Mouse (Mus musculus): Measurements from ENCODE around the gene Ntm. TPM values are rescaled to one million over a fixed set of nuclear protein-coding genes. Genes with fewer than 3 reads are reported as not detected.

The Ntm gene
- polyA plus RNA-seq, 1 experiment from 2014 or later, result 48.5 TPM

DNA sequence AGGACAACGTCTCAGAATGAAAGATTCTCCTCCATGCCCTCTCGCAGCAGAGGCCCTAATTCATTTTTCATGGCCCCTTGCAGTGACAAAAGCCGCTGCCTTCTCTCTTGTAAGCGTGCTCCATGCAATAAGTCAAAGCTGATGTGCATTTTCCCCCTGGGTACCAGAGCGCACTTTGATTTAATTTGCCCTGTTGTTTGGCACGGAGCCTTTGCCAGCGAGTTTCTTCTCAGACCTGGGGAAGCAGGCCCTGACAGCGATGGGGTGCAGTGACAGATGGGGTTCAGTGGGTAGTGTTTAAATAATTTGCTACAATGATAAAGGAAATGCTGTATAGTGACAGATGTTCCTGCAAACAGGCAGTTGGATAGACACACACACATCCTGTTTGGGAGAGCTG lies 904.1 kb downstream of the Ntm start:
- H3K27ac ChIP-seq (ENCODE audit: low read depth, low read length), result no peak overlapping the region
- no peak overlapping the region for H3K4me2 ChIP-seq (replicated peaks; ENCODE audit: low read depth, low read length)
- ATAC-seq (ENCODE audit: low FRiP score, low TSS enrichment), result no peak
- H3K36me3 ChIP-seq (ENCODE audit: control insufficient read depth, insufficient read depth, low read length), result no peaks in the 10 kb centered on the region
- no peak overlapping the region for H3K9ac ChIP-seq (ENCODE audit: low read depth, low read length)
- H3K4me1 ChIP-seq (ENCODE audit: control insufficient read depth, insufficient read depth, low read length), result no peaks in the 10 kb centered on the region
- no peaks in the 10 kb centered on the region for H3K9me3 ChIP-seq (ENCODE audit: control insufficient read depth, low read length)
- 60% methylated on average over 8 of the region's 8 CpGs for WGBS
- no peak overlapping the region for H3K4me3 ChIP-seq (ENCODE audit: low read length)
- H3K27me3 ChIP-seq (ENCODE audit: control insufficient read depth, insufficient read depth, low read length), result no peaks in the 10 kb centered on the region

- Histone ChIP-seq H3K9ac (ENCODE audit: low read depth, low read length) (no peak overlapping the region), H3K36me3 (ENCODE audit: control insufficient read depth, insufficient read depth, low read length) (no peaks in the 10 kb centered on the region), H3K4me3 (ENCODE audit: low read length) (no peak overlapping the region), H3K9me3 (ENCODE audit: control insufficient read depth, low read length) (no peaks in the 10 kb centered on the region), H3K4me2 (replicated peaks; ENCODE audit: low read depth, low read length) (no peak overlapping the region), H3K4me1 (ENCODE audit: control insufficient read depth, insufficient read depth, low read length) (no peaks in the 10 kb centered on the region), H3K27me3 (ENCODE audit: control insufficient read depth, insufficient read depth, low read length) (no peaks in the 10 kb centered on the region), H3K27ac (ENCODE audit: low read depth, low read length) (no peak overlapping the region)
- 82% methylated on average over 2 of the region's 2 CpGs for WGBS
- ATAC-seq (ENCODE audit: low FRiP score, low TSS enrichment), result no peak
Measured at GRCm38 (mm10) chr9:29055637-29056036, 907.3 kb downstream of the Ntm start.

DNA sequence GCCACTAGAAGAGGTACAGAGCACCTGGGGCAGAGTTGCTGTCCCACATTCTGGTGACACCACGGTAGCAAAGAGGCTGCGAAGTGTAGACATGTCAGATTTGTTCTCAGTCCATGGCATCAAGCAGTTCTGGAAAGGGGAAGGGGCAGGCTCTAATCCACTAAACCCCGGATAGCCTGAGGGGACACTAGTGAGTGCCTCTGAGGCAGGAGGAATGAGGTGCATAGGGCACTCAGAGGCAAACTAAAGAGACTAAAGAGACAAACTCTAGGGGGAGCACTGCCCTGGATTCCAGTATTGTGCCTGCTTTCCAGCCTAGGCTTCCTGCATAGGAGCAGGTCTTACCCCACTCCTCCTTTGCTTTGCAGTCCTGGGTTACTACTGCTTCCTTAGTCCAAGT lies 926.5 kb downstream of the Ntm start:
- ATAC-seq (ENCODE audit: low FRiP score, low TSS enrichment), result no peak
- Histone ChIP-seq H3K4me3 (ENCODE audit: low read length) (no peak overlapping the region), H3K27ac (ENCODE audit: low read depth, low read length) (no peak overlapping the region), H3K36me3 (ENCODE audit: control insufficient read depth, insufficient read depth, low read length) (no peaks in the 10 kb centered on the region), H3K4me2 (replicated peaks; ENCODE audit: low read depth, low read length) (no peak overlapping the region), H3K4me1 (ENCODE audit: control insufficient read depth, insufficient read depth, low read length) (no peaks in the 10 kb centered on the region), H3K27me3 (ENCODE audit: control insufficient read depth, insufficient read depth, low read length) (no peaks in the 10 kb centered on the region), H3K9ac (ENCODE audit: low read depth, low read length) (no peak overlapping the region), H3K9me3 (ENCODE audit: control insufficient read depth, low read length) (no peaks in the 10 kb centered on the region)
- WGBS, result 57% methylated on average over 3 of the region's 3 CpGs

- ATAC-seq (ENCODE audit: low FRiP score, low TSS enrichment), result no peak
Measured at GRCm38 (mm10) chr9:29036058-29036457, 926.9 kb downstream of the Ntm start.

DNA sequence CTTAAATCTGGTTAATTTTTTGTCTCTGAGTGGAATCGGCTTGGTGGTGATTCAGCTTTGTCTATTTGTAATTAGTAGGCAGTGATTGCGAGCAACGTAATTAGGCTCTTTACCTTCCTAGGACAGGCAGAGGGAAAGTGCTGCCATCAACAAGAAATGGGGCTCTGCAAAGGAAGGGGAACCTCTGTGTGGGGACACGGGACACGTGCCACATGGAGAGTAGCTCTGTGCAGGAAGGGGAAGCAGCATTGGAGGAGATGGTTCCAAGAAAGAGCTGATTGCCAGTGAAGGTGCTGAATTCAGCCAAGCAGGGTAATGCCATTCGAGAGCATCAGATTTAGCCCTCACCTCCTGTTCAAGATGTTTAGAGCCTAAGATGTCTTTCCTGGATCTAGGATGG lies 936.5 kb downstream of the Ntm start:
- Histone ChIP-seq H3K27ac (ENCODE audit: low read depth, low read length) (no peak overlapping the region), H3K4me3 (ENCODE audit: low read length) (no peak overlapping the region), H3K9ac (ENCODE audit: low read depth, low read length) (no peak overlapping the region), H3K27me3 (ENCODE audit: control insufficient read depth, insufficient read depth, low read length) (no peaks in the 10 kb centered on the region), H3K36me3 (ENCODE audit: control insufficient read depth, insufficient read depth, low read length) (no peaks in the 10 kb centered on the region), H3K4me1 (ENCODE audit: control insufficient read depth, insufficient read depth, low read length) (no peaks in the 10 kb centered on the region), H3K4me2 (replicated peaks; ENCODE audit: low read depth, low read length) (no peak overlapping the region), H3K9me3 (ENCODE audit: control insufficient read depth, low read length) (no peaks in the 10 kb centered on the region)
- no peak for ATAC-seq (ENCODE audit: low FRiP score, low TSS enrichment)
- 84% methylated on average over 6 of the region's 6 CpGs for WGBS

More at GRCm38 (mm10) chr9:29036058-29036457, 926.9 kb downstream of the Ntm start:
- 34% methylated on average over 4 of the region's 4 CpGs for WGBS
- H3K4me1 ChIP-seq (ENCODE audit: control insufficient read depth, insufficient read depth, low read length), result no peaks in the 10 kb centered on the region
- no peak overlapping the region for H3K27ac ChIP-seq (ENCODE audit: low read depth, low read length)
- no peaks in the 10 kb centered on the region for H3K9me3 ChIP-seq (ENCODE audit: control insufficient read depth, low read length)
- H3K27me3 ChIP-seq (ENCODE audit: control insufficient read depth, insufficient read depth, low read length), result no peaks in the 10 kb centered on the region
- no peak overlapping the region for H3K4me2 ChIP-seq (replicated peaks; ENCODE audit: low read depth, low read length)
- H3K4me3 ChIP-seq (ENCODE audit: low read length), result no peak overlapping the region
- no peaks in the 10 kb centered on the region for H3K36me3 ChIP-seq (ENCODE audit: control insufficient read depth, insufficient read depth, low read length)
- no peak overlapping the region for H3K9ac ChIP-seq (ENCODE audit: low read depth, low read length)

GRCm38 (mm10) chr9:29025603-29026002 lies 937.3 kb downstream of the Ntm start:
- Histone ChIP-seq H3K4me3 (ENCODE audit: low read length) (no peak overlapping the region), H3K27ac (ENCODE audit: low read depth, low read length) (no peak overlapping the region), H3K4me2 (replicated peaks; ENCODE audit: low read depth, low read length) (no peak overlapping the region), H3K4me1 (ENCODE audit: control insufficient read depth, insufficient read depth, low read length) (no peaks in the 10 kb centered on the region), H3K9ac (ENCODE audit: low read depth, low read length) (no peak overlapping the region), H3K9me3 (ENCODE audit: control insufficient read depth, low read length) (no peaks in the 10 kb centered on the region), H3K27me3 (ENCODE audit: control insufficient read depth, insufficient read depth, low read length) (no peaks in the 10 kb centered on the region), H3K36me3 (ENCODE audit: control insufficient read depth, insufficient read depth, low read length) (no peaks in the 10 kb centered on the region)
- no peak for ATAC-seq (ENCODE audit: low FRiP score, low TSS enrichment)
- WGBS, result 75% methylated on average over 4 of the region's 4 CpGs

DNA sequence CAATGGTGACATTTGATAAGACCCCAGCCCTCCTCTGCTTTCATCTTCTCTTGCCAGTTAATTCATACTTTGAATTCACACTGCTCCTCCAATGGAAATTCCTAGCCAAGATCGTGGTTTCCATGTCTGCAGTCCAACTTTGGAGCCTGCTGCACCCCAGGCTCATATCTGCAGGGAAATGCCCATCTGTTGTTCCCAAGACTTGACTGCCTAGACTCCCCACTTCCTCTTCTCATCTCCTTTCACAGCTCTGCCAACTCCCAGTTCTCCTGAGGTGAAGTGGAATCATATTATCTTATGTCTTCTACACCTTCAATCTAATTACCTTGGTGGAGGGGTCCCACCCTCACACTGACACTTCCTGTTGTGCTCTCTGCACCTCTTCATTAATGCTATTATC lies 937.8 kb downstream of the Ntm start:
- H3K36me3 ChIP-seq (ENCODE audit: control insufficient read depth, insufficient read depth, low read length), result no peaks in the 10 kb centered on the region
- H3K4me2 ChIP-seq (replicated peaks; ENCODE audit: low read depth, low read length), result no peak overlapping the region
- no peak overlapping the region for H3K27ac ChIP-seq (ENCODE audit: low read depth, low read length)
- H3K27me3 ChIP-seq (ENCODE audit: control insufficient read depth, insufficient read depth, low read length), result no peaks in the 10 kb centered on the region
- no peak overlapping the region for H3K4me3 ChIP-seq (ENCODE audit: low read length)
- no peaks in the 10 kb centered on the region for H3K4me1 ChIP-seq (ENCODE audit: control insufficient read depth, insufficient read depth, low read length)
- WGBS, result 72% methylated on average over 1 of the region's 1 CpGs
- no peaks in the 10 kb centered on the region for H3K9me3 ChIP-seq (ENCODE audit: control insufficient read depth, low read length)
- ATAC-seq (ENCODE audit: low FRiP score, low TSS enrichment), result no peak
- no peak overlapping the region for H3K9ac ChIP-seq (ENCODE audit: low read depth, low read length)

GRCm38 (mm10) chr9:29016879-29017278 lies 946.1 kb downstream of the Ntm start:
- Histone ChIP-seq H3K9me3 (ENCODE audit: control insufficient read depth, low read length) (no peaks in the 10 kb centered on the region), H3K27ac (ENCODE audit: low read depth, low read length) (no peak overlapping the region), H3K27me3 (ENCODE audit: control insufficient read depth, insufficient read depth, low read length) (no peaks in the 10 kb centered on the region), H3K4me1 (ENCODE audit: control insufficient read depth, insufficient read depth, low read length) (no peaks in the 10 kb centered on the region), H3K36me3 (ENCODE audit: control insufficient read depth, insufficient read depth, low read length) (no peaks in the 10 kb centered on the region), H3K9ac (ENCODE audit: low read depth, low read length) (no peak overlapping the region), H3K4me3 (ENCODE audit: low read length) (no peak overlapping the region), H3K4me2 (replicated peaks; ENCODE audit: low read depth, low read length) (no peak overlapping the region)
- ATAC-seq (ENCODE audit: low FRiP score, low TSS enrichment), result no peak
- 87% methylated on average over 3 of the region's 3 CpGs for WGBS

DNA sequence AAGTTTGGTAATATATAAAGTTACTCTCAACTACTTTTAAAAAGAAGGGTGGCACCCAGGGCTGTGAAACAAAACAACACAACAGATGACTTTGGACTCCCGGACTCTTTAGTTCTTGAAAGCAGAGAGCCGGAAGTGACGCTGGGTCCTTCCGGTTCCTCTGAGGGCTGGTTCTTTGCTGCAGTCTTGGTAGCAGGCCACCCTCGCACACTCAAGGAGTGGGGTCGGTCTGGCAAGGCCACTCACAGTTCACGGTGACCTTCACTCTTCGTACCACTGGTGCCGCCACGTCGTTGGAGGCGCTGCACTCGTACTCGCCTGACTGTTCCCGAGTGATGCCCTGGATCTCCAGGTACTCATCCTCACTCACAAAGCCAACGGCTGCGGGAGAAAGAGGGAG lies 949.1 kb downstream of the Ntm start:
- no peak overlapping the region for H3K9ac ChIP-seq (ENCODE audit: low read depth, low read length)
- no peak overlapping the region for H3K27ac ChIP-seq (ENCODE audit: low read depth, low read length)
- WGBS, result 94% methylated on average over 17 of the region's 17 CpGs
- no peak overlapping the region for H3K4me2 ChIP-seq (replicated peaks; ENCODE audit: low read depth, low read length)
- no peak overlapping the region for H3K4me3 ChIP-seq (ENCODE audit: low read length)
- no peaks in the 10 kb centered on the region for H3K36me3 ChIP-seq (ENCODE audit: control insufficient read depth, insufficient read depth, low read length)
- no peaks in the 10 kb centered on the region for H3K27me3 ChIP-seq (ENCODE audit: control insufficient read depth, insufficient read depth, low read length)
- ATAC-seq (ENCODE audit: low FRiP score, low TSS enrichment), result no peak
- no peaks in the 10 kb centered on the region for H3K4me1 ChIP-seq (ENCODE audit: control insufficient read depth, insufficient read depth, low read length)
- no peaks in the 10 kb centered on the region for H3K9me3 ChIP-seq (ENCODE audit: control insufficient read depth, low read length)

DNA sequence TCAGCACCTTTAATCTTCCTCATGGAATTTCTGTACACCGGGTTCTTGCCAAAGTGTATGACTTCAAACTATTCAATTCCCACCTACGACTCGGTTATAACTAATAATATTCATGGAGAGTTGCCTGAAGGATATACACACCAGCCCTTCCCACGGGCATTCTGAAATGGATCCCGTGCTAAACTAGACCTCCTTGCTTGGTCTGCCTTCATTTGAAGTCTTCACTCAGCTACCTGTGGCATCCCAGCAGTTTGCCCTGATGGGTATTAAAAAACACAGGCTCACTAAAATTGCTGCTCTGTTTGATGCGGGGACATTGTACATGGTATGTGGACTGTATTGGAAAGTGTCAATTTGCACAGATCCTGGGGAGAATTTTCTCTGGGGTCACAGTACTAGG lies 950.4 kb downstream of the Ntm start:
- Histone ChIP-seq H3K4me1 (ENCODE audit: control insufficient read depth, insufficient read depth, low read length) (no peaks in the 10 kb centered on the region), H3K27me3 (ENCODE audit: control insufficient read depth, insufficient read depth, low read length) (no peaks in the 10 kb centered on the region), H3K4me3 (ENCODE audit: low read length) (no peak overlapping the region), H3K27ac (ENCODE audit: low read depth, low read length) (no peak overlapping the region), H3K36me3 (ENCODE audit: control insufficient read depth, insufficient read depth, low read length) (no peaks in the 10 kb centered on the region), H3K9me3 (ENCODE audit: control insufficient read depth, low read length) (no peaks in the 10 kb centered on the region), H3K9ac (ENCODE audit: low read depth, low read length) (no peak overlapping the region), H3K4me2 (replicated peaks; ENCODE audit: low read depth, low read length) (no peak overlapping the region)
- 91% methylated on average over 6 of the region's 6 CpGs for WGBS
- no peak for ATAC-seq (ENCODE audit: low FRiP score, low TSS enrichment)

All from kidney, embryonic 14.5 days (tissue).